Mouse (Mus musculus) left cerebral cortex, adult 9 months (tissue): ENCODE results near the gene Tro.

Experiments used
- DNase-seq, 2 experiments: peaks; one replicate each; pipeline ENCODE4 v3.0.0; 2022; ENCODE audit warnings: low spot score in 2 of 2

Tro gene

DNA sequence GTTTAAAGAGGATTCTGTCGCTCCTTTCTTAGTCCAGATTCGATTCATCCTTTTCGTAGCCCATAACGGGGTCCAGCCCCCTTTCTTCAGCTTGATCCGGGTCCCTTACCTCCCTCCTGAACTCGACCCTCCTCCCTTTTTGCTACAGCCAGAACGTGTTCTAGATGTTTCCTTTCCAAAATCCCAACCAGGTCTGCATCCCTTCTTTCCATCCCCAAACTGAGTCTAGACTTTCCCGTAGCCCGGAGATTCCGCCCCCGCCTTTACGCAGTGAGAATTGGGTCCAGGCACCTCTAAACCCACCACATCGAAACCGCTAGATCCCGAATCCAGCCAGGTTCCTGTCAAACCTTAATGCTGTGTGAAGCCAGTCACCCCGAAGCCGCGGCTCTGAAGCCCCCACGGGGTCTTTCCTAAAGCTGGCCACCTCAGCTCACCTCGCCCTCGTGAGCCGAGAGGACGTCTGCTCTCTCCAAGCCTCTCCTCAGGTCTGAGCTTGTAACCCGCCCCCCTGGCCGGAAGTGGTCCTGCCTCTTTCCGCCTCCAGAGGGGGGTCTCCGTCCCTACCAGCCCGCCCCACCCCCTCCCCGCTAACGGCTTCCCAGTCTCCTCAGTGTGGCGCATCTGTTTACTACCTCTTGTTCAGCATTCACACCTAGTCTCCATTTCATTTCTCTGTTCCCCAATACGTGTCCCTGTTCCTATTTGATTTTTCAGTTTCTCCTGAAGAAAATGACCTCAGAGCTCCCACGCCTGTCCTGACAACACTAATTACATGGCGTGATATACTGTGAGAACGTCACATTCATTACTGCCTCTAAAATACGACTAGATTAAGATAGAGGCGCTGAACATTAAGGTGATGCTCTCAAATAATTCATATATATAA is at the start of gene Tro:
Gene Tro, minus strand, starts transcription at position 676 of the 889 bp plus-strand sequence.
- DNase-seq: peak in 1 of 2 experiments; percentile 23

DNA sequence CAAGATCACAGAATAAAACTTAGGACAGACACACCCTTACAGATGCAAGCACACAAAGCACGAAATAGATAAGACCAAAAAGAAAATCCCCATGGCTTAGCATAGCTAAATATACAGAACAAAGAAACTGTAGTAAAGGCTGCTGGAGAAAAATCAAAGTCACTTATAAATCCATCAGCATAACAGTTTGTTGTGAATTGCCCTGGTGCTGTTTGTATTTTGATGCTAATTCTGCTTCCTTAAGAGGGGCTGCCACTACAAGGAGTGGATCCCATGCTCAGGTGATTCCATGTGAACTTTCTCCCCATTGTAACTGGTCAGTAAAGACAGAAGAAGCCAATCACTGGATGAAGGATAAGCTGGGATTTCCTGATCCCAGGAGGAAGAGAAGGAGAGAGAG is 20.1 kb upstream of the Tro start:
- no peak for DNase-seq

DNA sequence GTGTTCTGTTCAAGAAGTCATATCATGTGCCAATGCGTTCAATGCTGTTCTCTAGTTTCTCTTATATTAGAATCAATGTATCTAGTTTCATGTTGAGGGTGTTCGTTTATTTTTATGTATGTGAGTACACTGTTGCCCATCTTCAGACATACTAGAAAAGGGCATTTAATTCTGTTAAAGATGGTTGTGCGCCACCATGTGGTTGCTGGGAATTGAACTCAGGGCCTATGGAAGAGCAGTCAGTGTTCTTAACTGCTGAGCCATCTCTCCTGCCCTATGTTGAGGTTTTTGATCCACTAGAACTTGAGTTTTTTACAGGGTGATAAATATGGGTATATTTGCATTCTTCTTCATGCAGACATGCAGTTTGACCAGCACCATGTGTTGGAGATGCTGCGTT is 5.4 kb upstream of the Tro start:
- no peak for DNase-seq

DNA sequence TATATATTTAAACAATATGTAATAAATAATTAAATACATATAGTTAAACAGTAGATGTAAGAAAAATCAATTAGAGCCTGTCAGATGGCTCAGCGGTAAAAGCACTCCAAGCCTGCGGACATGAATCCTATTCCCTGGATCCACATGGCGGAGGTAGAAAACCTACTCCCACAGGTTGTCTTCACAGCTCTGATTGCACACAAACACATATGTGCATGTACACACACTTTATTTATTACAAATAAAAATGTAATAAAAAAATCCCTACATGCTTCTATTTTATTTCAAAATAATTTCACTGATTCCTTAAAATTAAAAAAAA is 375 bp upstream of the Tro start:
- no peak for DNase-seq

DNA sequence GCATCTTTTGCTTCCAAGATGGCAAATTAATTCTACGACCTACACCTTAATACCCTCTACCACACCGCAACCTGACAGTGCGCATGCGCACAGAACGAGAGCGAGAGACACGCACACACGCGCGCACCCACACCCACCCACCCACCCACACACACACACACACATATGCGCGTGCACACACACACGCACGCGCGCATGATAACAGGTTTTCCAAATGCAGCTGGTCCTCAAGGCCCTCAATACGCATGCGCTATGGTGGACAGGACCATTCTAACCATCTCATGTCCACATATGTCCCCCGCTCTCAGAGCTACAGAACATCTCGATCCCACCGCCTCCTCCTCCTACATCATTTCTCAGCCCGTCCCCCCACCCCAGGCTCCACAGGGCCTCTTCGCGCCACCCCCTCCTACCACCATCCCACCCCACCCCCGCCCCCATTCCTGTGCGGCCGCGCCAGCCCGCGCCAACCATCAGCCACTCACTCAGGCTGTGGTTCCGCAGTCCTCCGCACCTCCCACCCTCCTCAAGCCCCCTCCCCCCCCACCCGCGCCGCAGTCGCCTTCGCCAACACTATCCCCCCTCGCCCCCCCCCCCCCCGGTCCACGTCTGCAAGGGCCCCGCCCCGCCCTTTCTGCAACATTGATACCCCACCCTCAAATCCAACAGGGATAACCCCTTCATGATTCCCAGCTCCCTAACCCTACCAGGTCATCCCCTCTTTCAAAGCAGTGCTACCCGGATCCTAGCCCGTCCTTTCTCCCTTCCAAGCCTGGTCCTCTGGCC is 1.1 kb downstream of the Tro start:
- DNase-seq: peak in 1 of 2 experiments; percentile 24

DNA sequence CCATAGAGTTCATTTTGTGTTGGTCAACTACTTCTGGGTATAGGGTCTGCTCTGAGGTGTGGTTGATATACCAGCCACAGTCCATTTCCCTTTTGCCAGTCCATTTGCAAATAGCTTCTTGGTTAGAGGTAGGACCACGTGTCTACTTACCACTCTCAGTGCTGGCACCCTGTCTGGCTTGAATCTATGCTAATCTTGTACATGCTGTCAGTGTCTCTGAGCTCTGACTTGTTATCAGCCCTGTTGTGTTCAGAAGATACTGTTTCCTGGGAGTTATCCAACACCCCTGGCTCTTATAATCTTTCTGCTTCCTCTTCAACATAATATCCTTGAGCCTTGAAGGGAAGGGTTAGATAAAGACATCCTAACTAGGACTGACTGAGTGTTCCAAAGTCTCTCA is 21.0 kb downstream of the Tro start:
- DNase-seq: no peak

DNA sequence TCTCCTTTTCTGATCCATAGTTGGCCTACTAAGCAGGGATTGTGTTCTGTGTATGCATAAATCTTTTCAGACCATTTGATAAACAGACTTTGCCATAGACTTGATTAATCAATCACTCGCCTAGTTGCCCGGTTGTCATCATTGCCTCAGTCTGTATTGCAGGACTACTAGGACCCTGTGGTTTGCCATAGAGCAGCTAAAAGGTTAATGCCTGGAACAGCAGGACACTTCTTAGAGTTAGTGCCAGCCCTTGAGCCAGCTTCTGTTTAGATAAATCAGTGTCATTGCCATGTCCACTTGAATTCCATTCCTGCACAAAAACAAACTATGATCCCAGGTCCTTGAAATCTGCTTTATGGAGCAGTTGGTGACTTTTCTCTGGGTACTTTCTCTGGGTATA is 58.5 kb downstream of the Tro start:
- no peak for DNase-seq
